Mouse (Mus musculus) mature B cell (primary cell): ENCODE results near the gene Prl8a6.

Experiments
- in situ Hi-C: fragments of 300-500 bp; cut with MboI; formaldehyde crosslinking; loops from 2 replicates; pipeline ENCODE4 v1.14.3; 2019

Prl8a6 gene

GRCm38 (mm10) chr13:27438588-27438987 is at the start of gene Prl8a6:
Gene Prl8a6 (minus strand): TSS chr13:27438688.
- in situ Hi-C loops: no loop called here

GRCm38 (mm10) chr13:27433159-27433558 is 5.3 kb downstream of the Prl8a6 start:
- in situ Hi-C loops: no loop called here

- in situ Hi-C loops: no loop called here
These were observed 24.8 kb downstream of the Prl8a6 start for GRCm38 (mm10) chr13:27413640-27414039.

- in situ Hi-C loops: no loop called here
These were observed 39.3 kb downstream of the Prl8a6 start for GRCm38 (mm10) chr13:27399061-27399724.

GRCm38 (mm10) chr13:27390746-27391145 is 47.7 kb downstream of the Prl8a6 start, which contains the start of gene Prl2b1:
Gene Prl2b1 (minus strand): TSS chr13:27390846.
- in situ Hi-C loops: no loop called here
